Mouse (Mus musculus) thymus, adult 2 months (tissue): ENCODE measurements at regions not wholly inside any gene's neighbourhood (a gene's known extent, or its start where the extent isn't known, plus 50 kb on each side); places are given as distances from the start of the nearest gene placed in this dataset.

Source experiments
- CTCF ChIP-seq: fragments of 200-500 bp; IDR thresholded peaks from 2 replicates; pipeline ENCODE4 v1.5.1; 2012; ENCODE audit warnings: mild to moderate bottlenecking, control low read depth, low read length, moderate library complexity, borderline replicate concordance; ENCODE audit not compliant: control insufficient read depth, poor library complexity, insufficient read depth; ENCODE audit errors: extremely low read depth
- POLR2A ChIP-seq: fragments of 200-500 bp; IDR thresholded peaks from 2 replicates; pipeline ENCODE4 v1.6.1; 2012; ENCODE audit warnings: mild to moderate bottlenecking, low read length, control low read depth, moderate library complexity; ENCODE audit not compliant: control insufficient read depth, poor library complexity, insufficient read depth; ENCODE audit errors: extremely low read depth

GRCm38 (mm10) chr12:38982423-38982822 is 203.2 kb downstream of the Etv1 start:
- TF ChIP-seq POLR2A = no peak
- no peak for TF ChIP-seq CTCF
